Mouse (Mus musculus): Measurements from ENCODE around the gene Tsen2. TPM values are rescaled to one million over a fixed set of nuclear protein-coding genes. Genes with fewer than 3 reads are reported as not detected.

The Tsen2 gene
- polyA plus RNA-seq, 1 experiment from 2014 or later, result 23.7 TPM

GRCm38 (mm10) chr6:115511447-115511846, 33.0 kb upstream of the Tsen2 start:
- H3K27ac ChIP-seq (ENCODE audit: low read length), result no peak overlapping the region
- no peak overlapping the region for H3K4me3 ChIP-seq (replicated peaks; ENCODE audit: low read length)
- ATAC-seq (ENCODE audit: insufficient read depth, low FRiP score), result no peak
- 0 out of 2 replicates have a peak, but pooled peaks cover 3% of the 10 kb centered on the region for H3K9me3 ChIP-seq (replicated peaks; ENCODE audit: control insufficient read depth, low read length)
- no peak overlapping the region for H3K9ac ChIP-seq (ENCODE audit: low read length)
- no peaks in the 10 kb centered on the region for H3K27me3 ChIP-seq (ENCODE audit: control insufficient read depth, insufficient read depth, low read length)
- H3K4me2 ChIP-seq (ENCODE audit: low read depth, low read length), result no peak overlapping the region
- WGBS, result 89% methylated on average over 3 of the region's 3 CpGs
- no peaks in the 10 kb centered on the region for H3K36me3 ChIP-seq (ENCODE audit: control insufficient read depth, insufficient read depth, low read length)
- no peaks in the 10 kb centered on the region for H3K4me1 ChIP-seq (ENCODE audit: control insufficient read depth, insufficient read depth, low read length)

GRCm38 (mm10) chr6:115513207-115513606, 31.3 kb upstream of the Tsen2 start:
- no peak overlapping the region for H3K9ac ChIP-seq (ENCODE audit: low read length)
- 0 out of 2 replicates have a peak, but pooled peaks cover 2% of the 10 kb centered on the region for H3K9me3 ChIP-seq (replicated peaks; ENCODE audit: control insufficient read depth, low read length)
- H3K4me2 ChIP-seq (ENCODE audit: low read depth, low read length), result no peak overlapping the region
- 95% methylated on average over 4 of the region's 4 CpGs for WGBS
- H3K4me3 ChIP-seq (replicated peaks; ENCODE audit: low read length), result no peak overlapping the region
- no peak overlapping the region for H3K27ac ChIP-seq (ENCODE audit: low read length)
- no peak for ATAC-seq (ENCODE audit: insufficient read depth, low FRiP score)
- no peaks in the 10 kb centered on the region for H3K36me3 ChIP-seq (ENCODE audit: control insufficient read depth, insufficient read depth, low read length)
- no peaks in the 10 kb centered on the region for H3K4me1 ChIP-seq (ENCODE audit: control insufficient read depth, insufficient read depth, low read length)
- H3K27me3 ChIP-seq (ENCODE audit: control insufficient read depth, insufficient read depth, low read length), result no peaks in the 10 kb centered on the region

GRCm38 (mm10) chr6:115517904-115518303, 26.6 kb upstream of the Tsen2 start:
- WGBS, result 57% methylated on average over 4 of the region's 4 CpGs
- Histone ChIP-seq H3K27ac (ENCODE audit: low read length) (no peak overlapping the region), H3K9ac (ENCODE audit: low read length) (no peak overlapping the region), H3K4me3 (replicated peaks; ENCODE audit: low read length) (no peak overlapping the region), H3K4me2 (ENCODE audit: low read depth, low read length) (no peak overlapping the region), H3K4me1 (ENCODE audit: control insufficient read depth, insufficient read depth, low read length) (peaks cover 11% of the 10 kb centered on the region), H3K9me3 (replicated peaks; ENCODE audit: control insufficient read depth, low read length) (no peaks in the 10 kb centered on the region), H3K27me3 (ENCODE audit: control insufficient read depth, insufficient read depth, low read length) (no peaks in the 10 kb centered on the region), H3K36me3 (ENCODE audit: control insufficient read depth, insufficient read depth, low read length) (no peaks in the 10 kb centered on the region)
- ATAC-seq (ENCODE audit: insufficient read depth, low FRiP score), result no peak

- WGBS, result 80% methylated on average over 2 of the region's 2 CpGs
- H3K27ac ChIP-seq (ENCODE audit: low read length), result no peak overlapping the region
- H3K4me1 ChIP-seq (ENCODE audit: control insufficient read depth, insufficient read depth, low read length), result peaks cover 15% of the 10 kb centered on the region
- ATAC-seq (ENCODE audit: insufficient read depth, low FRiP score), result no peak
- H3K9ac ChIP-seq (ENCODE audit: low read length), result no peak overlapping the region
- H3K9me3 ChIP-seq (replicated peaks; ENCODE audit: control insufficient read depth, low read length), result no peaks in the 10 kb centered on the region
- H3K4me2 ChIP-seq (ENCODE audit: low read depth, low read length), result no peak overlapping the region
- no peaks in the 10 kb centered on the region for H3K27me3 ChIP-seq (ENCODE audit: control insufficient read depth, insufficient read depth, low read length)
- no peaks in the 10 kb centered on the region for H3K36me3 ChIP-seq (ENCODE audit: control insufficient read depth, insufficient read depth, low read length)
- H3K4me3 ChIP-seq (replicated peaks; ENCODE audit: low read length), result no peak overlapping the region
Observed at GRCm38 (mm10) chr6:115518352-115518751, 26.1 kb upstream of the Tsen2 start.

GRCm38 (mm10) chr6:115519275-115519699, 25.2 kb upstream of the Tsen2 start:
- Histone ChIP-seq H3K4me2 (ENCODE audit: low read depth, low read length) (no peak overlapping the region), H3K4me3 (replicated peaks; ENCODE audit: low read length) (no peak overlapping the region), H3K9ac (ENCODE audit: low read length) (no peak overlapping the region), H3K9me3 (replicated peaks; ENCODE audit: control insufficient read depth, low read length) (no peaks in the 10 kb centered on the region), H3K36me3 (ENCODE audit: control insufficient read depth, insufficient read depth, low read length) (no peaks in the 10 kb centered on the region), H3K27ac (ENCODE audit: low read length) (no peak overlapping the region), H3K27me3 (ENCODE audit: control insufficient read depth, insufficient read depth, low read length) (no peaks in the 10 kb centered on the region), H3K4me1 (ENCODE audit: control insufficient read depth, insufficient read depth, low read length) (peaks cover 23% of the 10 kb centered on the region)
- peak; percentile 22; the same call in 1 of the 2 replicates for ATAC-seq (ENCODE audit: insufficient read depth, low FRiP score)
- 66% methylated on average over 12 of the region's 12 CpGs for WGBS

GRCm38 (mm10) chr6:115521923-115522322, 22.5 kb upstream of the Tsen2 start:
- no peaks in the 10 kb centered on the region for H3K36me3 ChIP-seq (ENCODE audit: control insufficient read depth, insufficient read depth, low read length)
- 72% methylated on average over 1 of the region's 1 CpGs for WGBS
- H3K9ac ChIP-seq (ENCODE audit: low read length), result no peak overlapping the region
- no peak overlapping the region for H3K4me2 ChIP-seq (ENCODE audit: low read depth, low read length)
- no peak overlapping the region for H3K4me3 ChIP-seq (replicated peaks; ENCODE audit: low read length)
- H3K9me3 ChIP-seq (replicated peaks; ENCODE audit: control insufficient read depth, low read length), result no peaks in the 10 kb centered on the region
- no peak for ATAC-seq (ENCODE audit: insufficient read depth, low FRiP score)
- H3K27me3 ChIP-seq (ENCODE audit: control insufficient read depth, insufficient read depth, low read length), result no peaks in the 10 kb centered on the region
- no peak overlapping the region for H3K27ac ChIP-seq (ENCODE audit: low read length)
- peaks cover 24% of the 10 kb centered on the region for H3K4me1 ChIP-seq (ENCODE audit: control insufficient read depth, insufficient read depth, low read length)

- Histone ChIP-seq H3K9ac (ENCODE audit: low read length) (no peak overlapping the region), H3K4me1 (ENCODE audit: control insufficient read depth, insufficient read depth, low read length) (peaks cover 24% of the 10 kb centered on the region), H3K4me2 (ENCODE audit: low read depth, low read length) (no peak overlapping the region), H3K9me3 (replicated peaks; ENCODE audit: control insufficient read depth, low read length) (no peaks in the 10 kb centered on the region), H3K27me3 (ENCODE audit: control insufficient read depth, insufficient read depth, low read length) (no peaks in the 10 kb centered on the region), H3K36me3 (ENCODE audit: control insufficient read depth, insufficient read depth, low read length) (no peaks in the 10 kb centered on the region), H3K27ac (ENCODE audit: low read length) (peak overlapping the region; percentile 50; the same call in 1 of the 2 replicates), H3K4me3 (replicated peaks; ENCODE audit: low read length) (no peak overlapping the region)
- 60% methylated on average over 6 of the region's 6 CpGs for WGBS
- ATAC-seq (ENCODE audit: insufficient read depth, low FRiP score), result peak; percentile 36; the same call in 1 of the 2 replicates
Observed at GRCm38 (mm10) chr6:115522691-115523146, 21.7 kb upstream of the Tsen2 start.

GRCm38 (mm10) chr6:115523201-115523600, 21.3 kb upstream of the Tsen2 start:
- peak overlapping the region; percentile 50; the same call in 1 of the 2 replicates for H3K27ac ChIP-seq (ENCODE audit: low read length)
- H3K4me3 ChIP-seq (replicated peaks; ENCODE audit: low read length), result no peak overlapping the region
- no peak overlapping the region for H3K4me2 ChIP-seq (ENCODE audit: low read depth, low read length)
- WGBS, result 58% methylated on average over 9 of the region's 9 CpGs
- H3K36me3 ChIP-seq (ENCODE audit: control insufficient read depth, insufficient read depth, low read length), result no peaks in the 10 kb centered on the region
- ATAC-seq (ENCODE audit: insufficient read depth, low FRiP score), result no peak
- no peaks in the 10 kb centered on the region for H3K9me3 ChIP-seq (replicated peaks; ENCODE audit: control insufficient read depth, low read length)
- H3K9ac ChIP-seq (ENCODE audit: low read length), result 0 out of 2 replicates have a peak overlapping the region, but pooled peaks have one; percentile 18
- no peaks in the 10 kb centered on the region for H3K27me3 ChIP-seq (ENCODE audit: control insufficient read depth, insufficient read depth, low read length)
- H3K4me1 ChIP-seq (ENCODE audit: control insufficient read depth, insufficient read depth, low read length), result peaks cover 24% of the 10 kb centered on the region

- no peaks in the 10 kb centered on the region for H3K9me3 ChIP-seq (replicated peaks; ENCODE audit: control insufficient read depth, low read length)
Observed at GRCm38 (mm10) chr6:115524449-115524990, 19.9 kb upstream of the Tsen2 start.

More at GRCm38 (mm10) chr6:115524449-115524990, 19.9 kb upstream of the Tsen2 start:
- H3K9ac ChIP-seq (ENCODE audit: low read length), result no peak overlapping the region
- peaks cover 18% of the 10 kb centered on the region; the same call in 1 of the 2 replicates for H3K4me1 ChIP-seq (ENCODE audit: control insufficient read depth, insufficient read depth, low read length)
- no peak overlapping the region for H3K27ac ChIP-seq (ENCODE audit: low read length)
- H3K27me3 ChIP-seq (ENCODE audit: control insufficient read depth, insufficient read depth, low read length), result no peaks in the 10 kb centered on the region
- H3K4me3 ChIP-seq (replicated peaks; ENCODE audit: low read length), result no peak overlapping the region
- 57% methylated on average over 9 of the region's 9 CpGs for WGBS
- no peak for ATAC-seq (ENCODE audit: insufficient read depth, low FRiP score)
- H3K4me2 ChIP-seq (ENCODE audit: low read depth, low read length), result no peak overlapping the region
- H3K36me3 ChIP-seq (ENCODE audit: control insufficient read depth, insufficient read depth, low read length), result no peaks in the 10 kb centered on the region

Data from stomach, embryonic 16.5 days (tissue).